Mouse (Mus musculus) hindbrain, embryonic 13.5 days (tissue): ENCODE data around the gene Pon3. TPM values are rescaled to one million over a fixed set of nuclear protein-coding genes. Genes with fewer than 3 reads are reported as not detected.
A peak's percentile ranks its signal among the peaks of the same experiment; 100 is the strongest.

ENCODE experiments used
- ATAC-seq: fragments of 200-750 bp; cut with Nextera tagmentation; 2 replicates; pipeline ENCODE4 v1.8.0; 2017; ENCODE audit warnings: moderate TSS enrichment; ENCODE audit not compliant: low FRiP score
- H3K27ac ChIP-seq: fragments of 300-500 bp; sonication (generic); 2 replicates; pipeline ENCODE4 v1.5.1; 2015; ENCODE audit warnings: inconsistent platforms, mild to moderate bottlenecking, moderate library complexity
- H3K27me3 ChIP-seq: fragments of 300-500 bp; sonication (generic); 2 replicates; pipeline ENCODE4 v1.6.1; 2015; ENCODE audit warnings: mild to moderate bottlenecking, inconsistent platforms
- H3K36me3 ChIP-seq: fragments of 300-500 bp; sonication (generic); 2 replicates; pipeline ENCODE4 v1.6.1; 2015; ENCODE audit warnings: mild to moderate bottlenecking, inconsistent platforms
- H3K4me1 ChIP-seq: fragments of 300-500 bp; sonication (generic); replicated peaks from 2 replicates; pipeline ENCODE4 v1.6.1; 2015; ENCODE audit warnings: inconsistent platforms
- H3K4me2 ChIP-seq: fragments of 300-500 bp; sonication (generic); 2 replicates; pipeline ENCODE4 v1.6.1; 2015; ENCODE audit warnings: inconsistent platforms, mild to moderate bottlenecking, moderate library complexity
- H3K4me3 ChIP-seq: fragments of 300-500 bp; sonication (generic); 2 replicates; pipeline ENCODE4 v1.5.1; 2015; ENCODE audit warnings: mild to moderate bottlenecking, inconsistent platforms
- H3K9ac ChIP-seq: fragments of 300-500 bp; sonication (generic); 2 replicates; pipeline ENCODE4 v1.6.1; 2015; ENCODE audit warnings: mild to moderate bottlenecking, inconsistent platforms
- H3K9me3 ChIP-seq: fragments of 300-500 bp; sonication (generic); 2 replicates; pipeline ENCODE4 v1.6.1; 2016; ENCODE audit warnings: inconsistent platforms
- WGBS: fragments of 180-500 bp; shearing (Covaris S2); methylation state at CpG from one replicate; pipeline ENCODE4 v1.1.7; 2015; 5-methylcytosine and 5-hydroxymethylcytosine counted together
- polyA plus RNA-seq: library from polyadenylated mRNA; unstranded; fragments of >200 nt; fragmentation: Nextera tagmentation; extraction: Ambion mirVana; gene quantifications from 2 replicates; pipeline ENCODE4 v1.2.1, GENCODE M21; 2015

Pon3 gene
- polyA plus RNA-seq, 1 experiment from 2014 or later, result 7.2 TPM

GRCm38 (mm10) chr6:5193693-5194092 is 62.4 kb downstream of the Pon3 start, which contains the start of gene Pon1:
Gene Pon1 (minus strand): TSS chr6:5193946.
- Histone ChIP-seq H3K4me2 (no peak within 1 kb of the TSS), H3K27me3 (no peaks in the 10 kb centered on the region), H3K9me3 (no peaks in the 10 kb centered on the region), H3K4me3 (no peak within 1 kb of the TSS), H3K36me3 (no peaks in the 10 kb centered on the region), H3K4me1 (no peaks in the 10 kb centered on the region), H3K27ac (no peak within 1 kb of the TSS), H3K9ac (no peak within 1 kb of the TSS)
- WGBS, result 53% methylated on average over 5 of the region's 5 CpGs
- no peak for ATAC-seq

- Histone ChIP-seq H3K27me3 (no peaks in the 10 kb centered on the region), H3K36me3 (no peaks in the 10 kb centered on the region), H3K27ac (no peak overlapping the region), H3K4me3 (no peak overlapping the region), H3K4me1 (no peaks in the 10 kb centered on the region), H3K4me2 (no peak overlapping the region), H3K9me3 (no peaks in the 10 kb centered on the region), H3K9ac (no peak overlapping the region)
- WGBS, result 89% methylated on average over 4 of the region's 4 CpGs
- ATAC-seq, result no peak
Observed at GRCm38 (mm10) chr6:5190761-5191160, 65.3 kb downstream of the Pon3 start.

- no peak overlapping the region for H3K4me2 ChIP-seq
- H3K9me3 ChIP-seq, result no peaks in the 10 kb centered on the region
- no peak for ATAC-seq
- H3K9ac ChIP-seq, result no peak overlapping the region
- H3K4me1 ChIP-seq, result no peaks in the 10 kb centered on the region
- no peaks in the 10 kb centered on the region for H3K36me3 ChIP-seq
- H3K27ac ChIP-seq, result no peak overlapping the region
- H3K4me3 ChIP-seq, result no peak overlapping the region
- H3K27me3 ChIP-seq, result no peaks in the 10 kb centered on the region
- WGBS, result 78% methylated on average over 4 of the region's 4 CpGs
Observed at GRCm38 (mm10) chr6:5189507-5189906, 66.6 kb downstream of the Pon3 start.

GRCm38 (mm10) chr6:5188938-5189337 is 67.1 kb downstream of the Pon3 start:
- Histone ChIP-seq H3K4me1 (no peaks in the 10 kb centered on the region), H3K9ac (no peak overlapping the region), H3K27me3 (no peaks in the 10 kb centered on the region), H3K36me3 (no peaks in the 10 kb centered on the region), H3K4me2 (no peak overlapping the region), H3K9me3 (no peaks in the 10 kb centered on the region), H3K27ac (no peak overlapping the region), H3K4me3 (no peak overlapping the region)
- WGBS, result 72% methylated on average over 6 of the region's 6 CpGs
- no peak for ATAC-seq

GRCm38 (mm10) chr6:5188036-5188435 is 68.0 kb downstream of the Pon3 start:
- Histone ChIP-seq H3K4me2 (no peak overlapping the region), H3K27ac (no peak overlapping the region), H3K36me3 (no peaks in the 10 kb centered on the region), H3K9ac (no peak overlapping the region), H3K27me3 (no peaks in the 10 kb centered on the region), H3K4me3 (no peak overlapping the region), H3K4me1 (no peaks in the 10 kb centered on the region), H3K9me3 (no peaks in the 10 kb centered on the region)
- 85% methylated on average over 5 of the region's 5 CpGs for WGBS
- no peak for ATAC-seq

- Histone ChIP-seq H3K27me3 (no peaks in the 10 kb centered on the region), H3K36me3 (no peaks in the 10 kb centered on the region), H3K4me1 (no peaks in the 10 kb centered on the region), H3K4me2 (no peak overlapping the region), H3K9me3 (no peaks in the 10 kb centered on the region), H3K4me3 (no peak overlapping the region), H3K27ac (no peak overlapping the region), H3K9ac (no peak overlapping the region)
- WGBS, result 75% methylated on average over 6 of the region's 6 CpGs
- ATAC-seq, result no peak
Observed at GRCm38 (mm10) chr6:5187586-5187985, 68.5 kb downstream of the Pon3 start.

GRCm38 (mm10) chr6:5186229-5186950 is 69.7 kb downstream of the Pon3 start:
- no peak overlapping the region for H3K4me2 ChIP-seq

GRCm38 (mm10) chr6:5180645-5181044 is 75.4 kb downstream of the Pon3 start:
- no peaks in the 10 kb centered on the region for H3K36me3 ChIP-seq
- H3K9ac ChIP-seq, result no peak overlapping the region
- H3K9me3 ChIP-seq, result no peaks in the 10 kb centered on the region
- no peaks in the 10 kb centered on the region for H3K27me3 ChIP-seq
- no peak overlapping the region for H3K4me2 ChIP-seq
- no peak for ATAC-seq
- no peak overlapping the region for H3K27ac ChIP-seq
- no peak overlapping the region for H3K4me3 ChIP-seq
- H3K4me1 ChIP-seq, result peaks cover 9% of the 10 kb centered on the region
- 85% methylated on average over 5 of the region's 5 CpGs for WGBS

More at GRCm38 (mm10) chr6:5186229-5186950, 69.7 kb downstream of the Pon3 start:
- no peak overlapping the region for H3K27ac ChIP-seq
- no peaks in the 10 kb centered on the region for H3K36me3 ChIP-seq
- WGBS, result 77% methylated on average over 7 of the region's 7 CpGs
- H3K4me3 ChIP-seq, result no peak overlapping the region
- no peaks in the 10 kb centered on the region for H3K9me3 ChIP-seq
- H3K9ac ChIP-seq, result no peak overlapping the region
- H3K27me3 ChIP-seq, result no peaks in the 10 kb centered on the region
- ATAC-seq, result no peak
- H3K4me1 ChIP-seq, result no peaks in the 10 kb centered on the region

- Histone ChIP-seq H3K27me3 (no peaks in the 10 kb centered on the region), H3K9me3 (no peaks in the 10 kb centered on the region), H3K4me3 (no peak overlapping the region), H3K4me1 (peaks cover 9% of the 10 kb centered on the region), H3K27ac (no peak overlapping the region), H3K36me3 (no peaks in the 10 kb centered on the region), H3K4me2 (no peak overlapping the region), H3K9ac (no peak overlapping the region)
- WGBS, result 89% methylated on average over 6 of the region's 6 CpGs
- no peak for ATAC-seq
Observed at GRCm38 (mm10) chr6:5179189-5179588, 76.9 kb downstream of the Pon3 start.

GRCm38 (mm10) chr6:5177967-5178891 is 77.9 kb downstream of the Pon3 start:
- peak overlapping the region; percentile 64 for H3K27ac ChIP-seq
- peak; percentile 86 for ATAC-seq

GRCm38 (mm10) chr6:5174179-5174812 is 81.8 kb downstream of the Pon3 start:
- no peaks in the 10 kb centered on the region for H3K9me3 ChIP-seq
- no peak overlapping the region for H3K4me2 ChIP-seq
- peaks cover 15% of the 10 kb centered on the region for H3K4me1 ChIP-seq
- no peak overlapping the region for H3K27ac ChIP-seq
- H3K9ac ChIP-seq, result no peak overlapping the region
- H3K27me3 ChIP-seq, result no peaks in the 10 kb centered on the region
- H3K36me3 ChIP-seq, result no peaks in the 10 kb centered on the region
- H3K4me3 ChIP-seq, result no peak overlapping the region
- 89% methylated on average over 10 of the region's 10 CpGs for WGBS
- ATAC-seq, result no peak

More at GRCm38 (mm10) chr6:5177967-5178891, 77.9 kb downstream of the Pon3 start:
- Histone ChIP-seq H3K36me3 (no peaks in the 10 kb centered on the region), H3K4me3 (peak overlapping the region; percentile 24), H3K4me1 (peaks cover 9% of the 10 kb centered on the region), H3K9me3 (no peaks in the 10 kb centered on the region), H3K27me3 (no peaks in the 10 kb centered on the region), H3K4me2 (peak overlapping the region; percentile 52), H3K9ac (peak overlapping the region; percentile 6; the same call in 1 of the 2 replicates)
- WGBS, result 31% methylated on average over 19 of the region's 19 CpGs

GRCm38 (mm10) chr6:5172571-5172970 is 83.5 kb downstream of the Pon3 start:
- H3K9me3 ChIP-seq, result no peaks in the 10 kb centered on the region
- no peaks in the 10 kb centered on the region for H3K36me3 ChIP-seq
- H3K27me3 ChIP-seq, result no peaks in the 10 kb centered on the region
- H3K4me3 ChIP-seq, result no peak overlapping the region
- H3K4me1 ChIP-seq, result peaks cover 8% of the 10 kb centered on the region; the same call in 1 of the 2 replicates
- peak overlapping the region; percentile 0; the same call in 1 of the 2 replicates for H3K4me2 ChIP-seq
- WGBS, result 70% methylated on average over 9 of the region's 9 CpGs
- H3K27ac ChIP-seq, result no peak overlapping the region
- peak overlapping the region; percentile 11; the same call in 1 of the 2 replicates for H3K9ac ChIP-seq
- no peak for ATAC-seq
